Mouse (Mus musculus): ENCODE data around the gene Strbp. TPM values are rescaled to one million over a fixed set of nuclear protein-coding genes. Genes with fewer than 3 reads are reported as not detected.
A peak's percentile ranks its signal among the peaks of the same experiment; 100 is the strongest.

Gene Strbp
- polyA plus RNA-seq, 1 experiment from 2014 or later = 87.9 TPM

GRCm38 (mm10) chr2:37713100-37713499, 9.4 kb upstream of the Strbp start:
- H3K27me3 ChIP-seq (ENCODE audit: control insufficient read depth, insufficient read depth, low read length) = no peaks in the 10 kb centered on the region
- DNase-seq (ENCODE audit: low spot score) = no peak
- H3K9ac ChIP-seq (ENCODE audit: low read length) = no peak overlapping the region
- WGBS = 89% methylated on average over 3 of the region's 3 CpGs
- H3K9me3 ChIP-seq (ENCODE audit: control insufficient read depth, low read length) = no peaks in the 10 kb centered on the region
- no peaks in the 10 kb centered on the region for H3K36me3 ChIP-seq (ENCODE audit: control insufficient read depth, insufficient read depth, low read length)
- ATAC-seq (ENCODE audit: insufficient read depth, low FRiP score, low TSS enrichment) = no peak
- no peak overlapping the region for H3K4me3 ChIP-seq (ENCODE audit: low read depth, low read length)
- H3K4me1 ChIP-seq (ENCODE audit: control insufficient read depth, insufficient read depth, low read length) = no peaks in the 10 kb centered on the region
- no peak overlapping the region for H3K27ac ChIP-seq (ENCODE audit: low read depth, low read length)
- no peak overlapping the region for H3K4me2 ChIP-seq (ENCODE audit: low read depth)

GRCm38 (mm10) chr2:37708835-37709234, 5.2 kb upstream of the Strbp start:
- H3K36me3 ChIP-seq (ENCODE audit: control insufficient read depth, insufficient read depth, low read length) = no peaks in the 10 kb centered on the region
- no peak overlapping the region for H3K9ac ChIP-seq (ENCODE audit: low read length)
- no peak overlapping the region for H3K4me3 ChIP-seq (ENCODE audit: low read depth, low read length)
- H3K4me2 ChIP-seq (ENCODE audit: low read depth) = no peak overlapping the region
- DNase-seq (ENCODE audit: low spot score) = no peak
- H3K27ac ChIP-seq (ENCODE audit: low read depth, low read length) = no peak overlapping the region
- no peaks in the 10 kb centered on the region for H3K4me1 ChIP-seq (ENCODE audit: control insufficient read depth, insufficient read depth, low read length)
- 88% methylated on average over 3 of the region's 3 CpGs for WGBS
- H3K9me3 ChIP-seq (ENCODE audit: control insufficient read depth, low read length) = no peaks in the 10 kb centered on the region
- ATAC-seq (ENCODE audit: insufficient read depth, low FRiP score, low TSS enrichment) = no peak
- H3K27me3 ChIP-seq (ENCODE audit: control insufficient read depth, insufficient read depth, low read length) = 0 out of 2 replicates have a peak, but pooled peaks cover 3% of the 10 kb centered on the region

- Histone ChIP-seq H3K4me3 (ENCODE audit: low read depth, low read length) (peak overlapping the region; percentile 95), H3K9me3 (ENCODE audit: control insufficient read depth, low read length) (no peaks in the 10 kb centered on the region), H3K27ac (ENCODE audit: low read depth, low read length) (no peak overlapping the region), H3K4me1 (ENCODE audit: control insufficient read depth, insufficient read depth, low read length) (peaks cover 8% of the 10 kb centered on the region), H3K36me3 (ENCODE audit: control insufficient read depth, insufficient read depth, low read length) (no peaks in the 10 kb centered on the region), H3K9ac (ENCODE audit: low read length) (peak overlapping the region; percentile 93), H3K4me2 (ENCODE audit: low read depth) (peak overlapping the region; percentile 54), H3K27me3 (ENCODE audit: control insufficient read depth, insufficient read depth, low read length) (0 out of 2 replicates have a peak, but pooled peaks cover 3% of the 10 kb centered on the region)
- ATAC-seq (ENCODE audit: insufficient read depth, low FRiP score, low TSS enrichment) = no peak
- DNase-seq (ENCODE audit: low spot score) = no peak
- WGBS = 18% methylated on average over 4 of the region's 4 CpGs
Observed at GRCm38 (mm10) chr2:37704141-37704760, 592 bp upstream of the Strbp start.

- Histone ChIP-seq H3K36me3 (ENCODE audit: control insufficient read depth, insufficient read depth, low read length) (no peaks in the 10 kb centered on the region), H3K9me3 (ENCODE audit: control insufficient read depth, low read length) (no peaks in the 10 kb centered on the region), H3K4me2 (ENCODE audit: low read depth) (peak overlapping the region; percentile 90), H3K27me3 (ENCODE audit: control insufficient read depth, insufficient read depth, low read length) (0 out of 2 replicates have a peak, but pooled peaks cover 3% of the 10 kb centered on the region), H3K27ac (ENCODE audit: low read depth, low read length) (peak overlapping the region; percentile 93), H3K9ac (ENCODE audit: low read length) (peak overlapping the region; percentile 93), H3K4me1 (ENCODE audit: control insufficient read depth, insufficient read depth, low read length) (peaks cover 8% of the 10 kb centered on the region), H3K4me3 (ENCODE audit: low read depth, low read length) (peak overlapping the region; percentile 95)
- peak; percentile 51 for DNase-seq (ENCODE audit: low spot score)
- under 1% methylated on average over 53 of the region's 70 CpGs for WGBS
- ATAC-seq (ENCODE audit: insufficient read depth, low FRiP score, low TSS enrichment) = peak; percentile 76
Observed at GRCm38 (mm10) chr2:37702301-37703172, 1.1 kb downstream of the Strbp start.

- DNase-seq (ENCODE audit: low spot score) (no peak), ATAC-seq (ENCODE audit: insufficient read depth, low FRiP score, low TSS enrichment) (no peak)
- no peaks in the 10 kb centered on the region for H3K27me3 ChIP-seq (ENCODE audit: control insufficient read depth, insufficient read depth, low read length)
- H3K27ac ChIP-seq (ENCODE audit: low read depth, low read length) = no peak overlapping the region
- no peak overlapping the region for H3K4me3 ChIP-seq (ENCODE audit: low read depth, low read length)
- no peaks in the 10 kb centered on the region for H3K4me1 ChIP-seq (ENCODE audit: control insufficient read depth, insufficient read depth, low read length)
- H3K36me3 ChIP-seq (ENCODE audit: control insufficient read depth, insufficient read depth, low read length) = no peaks in the 10 kb centered on the region
- no peak overlapping the region for H3K9ac ChIP-seq (ENCODE audit: low read length)
- no peak overlapping the region for H3K4me2 ChIP-seq (ENCODE audit: low read depth)
- no peaks in the 10 kb centered on the region for H3K9me3 ChIP-seq (ENCODE audit: control insufficient read depth, low read length)
- 85% methylated on average over 3 of the region's 3 CpGs for WGBS
Observed at GRCm38 (mm10) chr2:37689064-37689615, 14.5 kb downstream of the Strbp start.

GRCm38 (mm10) chr2:37687031-37687430, 16.6 kb downstream of the Strbp start:
- DNase-seq (ENCODE audit: low spot score) (no peak), ATAC-seq (ENCODE audit: insufficient read depth, low FRiP score, low TSS enrichment) (no peak)
- Histone ChIP-seq H3K27ac (ENCODE audit: low read depth, low read length) (no peak overlapping the region), H3K9me3 (ENCODE audit: control insufficient read depth, low read length) (no peaks in the 10 kb centered on the region), H3K4me3 (ENCODE audit: low read depth, low read length) (no peak overlapping the region), H3K4me1 (ENCODE audit: control insufficient read depth, insufficient read depth, low read length) (no peaks in the 10 kb centered on the region), H3K4me2 (ENCODE audit: low read depth) (no peak overlapping the region), H3K36me3 (ENCODE audit: control insufficient read depth, insufficient read depth, low read length) (no peaks in the 10 kb centered on the region), H3K9ac (ENCODE audit: low read length) (no peak overlapping the region), H3K27me3 (ENCODE audit: control insufficient read depth, insufficient read depth, low read length) (no peaks in the 10 kb centered on the region)
- 96% methylated on average over 1 of the region's 1 CpGs for WGBS

- 100% methylated on average over 1 of the region's 1 CpGs for WGBS
- no peaks in the 10 kb centered on the region for H3K27me3 ChIP-seq (ENCODE audit: control insufficient read depth, insufficient read depth, low read length)
Observed at GRCm38 (mm10) chr2:37684864-37685263, 18.8 kb downstream of the Strbp start.

GRCm38 (mm10) chr2:37682197-37682811, 21.4 kb downstream of the Strbp start:
- ATAC-seq (ENCODE audit: insufficient read depth, low FRiP score, low TSS enrichment) (no peak), DNase-seq (ENCODE audit: low spot score) (no peak)
- H3K4me2 ChIP-seq (ENCODE audit: low read depth) = no peak overlapping the region
- WGBS = over 99% methylated on average over 7 of the region's 7 CpGs
- no peak overlapping the region for H3K27ac ChIP-seq (ENCODE audit: low read depth, low read length)
- H3K36me3 ChIP-seq (ENCODE audit: control insufficient read depth, insufficient read depth, low read length) = no peaks in the 10 kb centered on the region
- H3K9me3 ChIP-seq (ENCODE audit: control insufficient read depth, low read length) = no peaks in the 10 kb centered on the region
- no peak overlapping the region for H3K4me3 ChIP-seq (ENCODE audit: low read depth, low read length)
- no peak overlapping the region for H3K9ac ChIP-seq (ENCODE audit: low read length)
- H3K4me1 ChIP-seq (ENCODE audit: control insufficient read depth, insufficient read depth, low read length) = no peaks in the 10 kb centered on the region
- no peaks in the 10 kb centered on the region for H3K27me3 ChIP-seq (ENCODE audit: control insufficient read depth, insufficient read depth, low read length)

More at GRCm38 (mm10) chr2:37684864-37685263, 18.8 kb downstream of the Strbp start:
- Histone ChIP-seq H3K36me3 (ENCODE audit: control insufficient read depth, insufficient read depth, low read length) (no peaks in the 10 kb centered on the region), H3K9me3 (ENCODE audit: control insufficient read depth, low read length) (no peaks in the 10 kb centered on the region), H3K27ac (ENCODE audit: low read depth, low read length) (no peak overlapping the region), H3K4me1 (ENCODE audit: control insufficient read depth, insufficient read depth, low read length) (no peaks in the 10 kb centered on the region), H3K4me3 (ENCODE audit: low read depth, low read length) (no peak overlapping the region), H3K4me2 (ENCODE audit: low read depth) (no peak overlapping the region), H3K9ac (ENCODE audit: low read length) (no peak overlapping the region)
- ATAC-seq (ENCODE audit: insufficient read depth, low FRiP score, low TSS enrichment) (no peak), DNase-seq (ENCODE audit: low spot score) (no peak)
